Comparison of ENCODE assay signal across 18 mouse cellular contexts in genomic region chr13:118643138-118643537, GRCm38 (mm10). TPM values are rescaled to one million over a fixed set of nuclear protein-coding genes. Genes with fewer than 3 reads are reported as not detected.
"Had no signal": no experiment of that assay in that cellular context is flagged by ENCODE, and none has a peak within 500 bp of the region (broad histone marks: within the 10 kb centered on the region; RNA-seq: fewer than 3 reads in every experiment).

No protein-coding gene starts in this region.

- H3K9ac ChIP-seq: lung, embryonic 15.5 days; midbrain, embryonic 13.5 days; midbrain, embryonic 15.5 days; neural tube, embryonic 12.5 days; stomach, embryonic 15.5 days had no signal

- H3K4me2 ChIP-seq: lung, embryonic 15.5 days; midbrain, embryonic 11.5 days; midbrain, embryonic 13.5 days; midbrain, embryonic 15.5 days; neural tube, embryonic 12.5 days; stomach, embryonic 15.5 days had no signal

- DNase-seq: lung, adult 2 months; lung, postnatal 14 days; lung, postnatal 36 days; right cerebral cortex, postnatal 14 days; thymus, adult 2 months; thymus, postnatal 25 days; thymus, postnatal 4 days had no signal

- ATAC-seq: lung, postnatal 0 days; midbrain, embryonic 13.5 days; midbrain, embryonic 15.5 days had no signal

- H3K4me1 ChIP-seq: lung, embryonic 15.5 days; megakaryocyte, embryonic 14.5 days; midbrain, embryonic 13.5 days; midbrain, embryonic 15.5 days; neural tube, embryonic 12.5 days; stomach, embryonic 15.5 days had no signal

- H3K4me3 ChIP-seq: lung, embryonic 15.5 days; megakaryocyte, embryonic 14.5 days; midbrain, embryonic 13.5 days; midbrain, embryonic 15.5 days; neural tube, embryonic 12.5 days; stomach, embryonic 15.5 days had no signal

- H3K9me3 ChIP-seq: lung, embryonic 15.5 days; megakaryocyte, embryonic 14.5 days; midbrain, embryonic 13.5 days; midbrain, embryonic 15.5 days; neural tube, embryonic 12.5 days; stomach, embryonic 15.5 days had no signal

- H3K27ac ChIP-seq: lung, embryonic 15.5 days; macrophage; midbrain, embryonic 13.5 days; midbrain, embryonic 15.5 days; neural tube, embryonic 12.5 days; stomach, embryonic 15.5 days; stomach, postnatal 0 days had no signal

- H3K27me3 ChIP-seq: lung, embryonic 15.5 days; megakaryocyte, embryonic 14.5 days; midbrain, embryonic 13.5 days; midbrain, embryonic 15.5 days; neural tube, embryonic 12.5 days; stomach, embryonic 15.5 days had no signal

- H3K36me3 ChIP-seq: lung, embryonic 15.5 days; midbrain, embryonic 13.5 days; midbrain, embryonic 15.5 days; neural tube, embryonic 12.5 days; stomach, embryonic 15.5 days had no signal

RNA-seq across cellular contexts. Expression of gene Fgf10, which starts 26.5 kb away (rescaled TPM):
- polyA plus RNA-seq: macrophage; spleen, adult 2 months had no signal
